ENCODE assay signal across 12 mouse cellular contexts in genomic region chr4:59684306-59684705, GRCm38 (mm10).
"Had no signal": no experiment of that assay in that cellular context is flagged by ENCODE, and none has a peak within 500 bp of the region (broad histone marks: within the 10 kb centered on the region; RNA-seq: fewer than 3 reads in every experiment).

No protein-coding gene starts in this region.

- H3K27ac ChIP-seq: kidney, postnatal 0 days; layer of hippocampus, adult 2 months; macrophage had no signal

- DNase-seq: kidney, adult 2 months; kidney, postnatal 25 days; layer of hippocampus, adult 9-11 months; lung, adult 18-20 months; midbrain, embryonic 14.5 days; thymus, adult 18-20 months; thymus, postnatal 36 days had no signal

- ATAC-seq: intestine, embryonic 16.5 days; lung, postnatal 0 days had no signal

- H3K4me3 ChIP-seq: layer of hippocampus, adult 2 months had no signal
